12 mouse cellular contexts compared by ENCODE assay signal in the genomic region with DNA sequence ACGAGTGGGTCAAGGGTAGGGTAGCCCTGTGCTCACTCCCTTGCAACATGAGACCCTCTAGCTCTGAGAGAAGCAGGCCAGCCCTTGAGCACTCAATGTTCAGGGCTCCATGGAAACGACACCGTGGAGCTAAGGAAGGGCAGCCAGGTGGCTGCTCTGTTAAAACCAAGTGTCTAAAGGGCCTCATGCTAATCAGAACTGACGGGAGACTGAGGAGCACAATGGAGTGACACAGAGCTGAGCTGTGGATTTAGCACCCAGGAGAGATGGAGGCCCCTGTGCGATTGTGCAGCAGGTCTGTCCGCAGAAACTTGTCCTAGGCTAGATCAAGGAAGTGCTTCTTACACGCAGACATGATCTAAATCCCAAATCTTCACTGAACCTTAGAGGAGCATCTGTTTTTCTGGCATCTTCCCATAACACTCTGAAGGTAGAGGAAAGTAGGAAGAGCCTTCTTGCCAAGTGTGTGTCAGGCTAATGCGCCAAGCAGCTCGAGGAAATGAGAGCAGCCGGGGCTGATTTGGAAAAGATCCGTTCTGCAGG. TPM values are rescaled to one million over a fixed set of nuclear protein-coding genes. Genes with fewer than 3 reads are reported as not detected.
DNase-seq lines count a peak whose midpoint lies in the region; ATAC-seq and TF ChIP-seq lines count a peak whose summit lies in the region.
"Had no signal": no experiment of that assay in that cellular context is flagged by ENCODE, and none has a peak within 500 bp of the region (broad histone marks: within the 10 kb centered on the region; RNA-seq: fewer than 3 reads in every experiment).

No protein-coding gene starts in this region.

- no peaks in the 10 kb centered on the region for H3K9me3 ChIP-seq in forebrain, embryonic 14.5 days (replicated peaks; ENCODE audit: control insufficient read depth, low read length)
- no peaks in the 10 kb centered on the region for H3K9me3 ChIP-seq in forebrain, embryonic 12.5 days
- no peaks in the 10 kb centered on the region for H3K9me3 ChIP-seq in lung, embryonic 16.5 days (ENCODE audit: control insufficient read depth, low read length)
- H3K9me3 ChIP-seq: liver, embryonic 12.5 days had no signal

- DNase-seq in forebrain, embryonic 14.5 days (ENCODE audit: low spot score), result peak; percentile 61
- no peak for DNase-seq in lung, postnatal 14 days
- DNase-seq in embryo, embryonic 11 days, result peak; percentile 9
- peak; percentile 79 for DNase-seq in retina, postnatal 1 day
- DNase-seq in gastrocnemius, adult 2 months, result no peak
- DNase-seq in gastrocnemius, postnatal 36 days, result no peak
- DNase-seq: kidney, postnatal 14 days had no signal

- WGBS in forebrain, embryonic 14.5 days, result 54% methylated on average over 11 of the region's 11 CpGs
- 60% methylated on average over 11 of the region's 11 CpGs for WGBS in forebrain, embryonic 12.5 days
- WGBS in lung, embryonic 16.5 days, result 53% methylated on average over 11 of the region's 11 CpGs

- H3K9ac ChIP-seq in forebrain, embryonic 14.5 days (ENCODE audit: low read length), result no peak overlapping the region
- H3K9ac ChIP-seq in forebrain, embryonic 12.5 days, result no peak overlapping the region
- no peak overlapping the region for H3K9ac ChIP-seq in lung, embryonic 16.5 days (ENCODE audit: low read length)
- H3K9ac ChIP-seq: liver, embryonic 12.5 days had no signal

- no peak for TF ChIP-seq CTCF in gastrocnemius, adult 2 months (IDR thresholded peaks at IDR 0.05)

- H3K27me3 ChIP-seq in forebrain, embryonic 14.5 days (replicated peaks; ENCODE audit: control insufficient read depth, insufficient read depth, low read length), result no peaks in the 10 kb centered on the region
- H3K27me3 ChIP-seq in forebrain, embryonic 12.5 days, result no peaks in the 10 kb centered on the region
- H3K27me3 ChIP-seq in lung, embryonic 16.5 days (ENCODE audit: control insufficient read depth, insufficient read depth, low read depth, low read length), result no peaks in the 10 kb centered on the region
- H3K27me3 ChIP-seq: liver, embryonic 12.5 days had no signal

- H3K4me3 ChIP-seq in forebrain, embryonic 14.5 days (ENCODE audit: low read depth, low read length), result no peak overlapping the region
- no peak overlapping the region for H3K4me3 ChIP-seq in forebrain, embryonic 12.5 days (replicated peaks)
- H3K4me3 ChIP-seq in lung, embryonic 16.5 days (ENCODE audit: low read length), result no peak overlapping the region
- no peak overlapping the region for H3K4me3 ChIP-seq in gastrocnemius, adult 2 months
- H3K4me3 ChIP-seq: left cerebral cortex, adult 2 months; liver, embryonic 12.5 days had no signal

- peaks cover 26% of the 10 kb centered on the region; the same call in 1 of the 2 replicates for H3K36me3 ChIP-seq in forebrain, embryonic 14.5 days (ENCODE audit: control insufficient read depth, insufficient read depth, low read length)
- H3K36me3 ChIP-seq in forebrain, embryonic 12.5 days (replicated peaks), result peaks cover 5% of the 10 kb centered on the region
- no peaks in the 10 kb centered on the region for H3K36me3 ChIP-seq in lung, embryonic 16.5 days (ENCODE audit: control insufficient read depth, insufficient read depth, low read length)

- no peaks in the 10 kb centered on the region for H3K4me1 ChIP-seq in forebrain, embryonic 14.5 days (ENCODE audit: control insufficient read depth, insufficient read depth, low read length)
- H3K4me1 ChIP-seq in forebrain, embryonic 12.5 days, result peaks cover 6% of the 10 kb centered on the region; the same call in 1 of the 2 replicates
- H3K4me1 ChIP-seq in lung, embryonic 16.5 days (replicated peaks; ENCODE audit: control insufficient read depth, insufficient read depth, low read length), result peaks cover 3% of the 10 kb centered on the region; the same call in 1 of the 2 replicates
- H3K4me1 ChIP-seq: liver, embryonic 12.5 days had no signal

- H3K27ac ChIP-seq in forebrain, embryonic 14.5 days (ENCODE audit: low read depth, low read length), result no peak overlapping the region
- no peak overlapping the region for H3K27ac ChIP-seq in forebrain, embryonic 12.5 days
- H3K27ac ChIP-seq in lung, embryonic 16.5 days (ENCODE audit: low read length), result no peak overlapping the region
- no peak overlapping the region for H3K27ac ChIP-seq in gastrocnemius, adult 2 months
- H3K27ac ChIP-seq: left cerebral cortex, adult 2 months; liver, embryonic 12.5 days; stomach, postnatal 0 days had no signal

- ATAC-seq in forebrain, embryonic 14.5 days, result peak; percentile 32; the same call in 1 of the 2 replicates
- no peak for ATAC-seq in forebrain, embryonic 12.5 days (ENCODE audit: low FRiP score)
- ATAC-seq in lung, embryonic 16.5 days (ENCODE audit: low read depth), result 0 out of 2 replicates have a peak, but pooled peaks have one; percentile 40
- ATAC-seq: liver, embryonic 12.5 days had no signal

- intact Hi-C loops in gastrocnemius, adult 2 months (cut with DNase I), result no loop called here
- intact Hi-C loops in gastrocnemius, postnatal 36 days (cut with DNase I), result no loop called here

- H3K4me2 ChIP-seq in forebrain, embryonic 14.5 days (ENCODE audit: low read length), result no peak overlapping the region
- H3K4me2 ChIP-seq in forebrain, embryonic 12.5 days, result no peak overlapping the region
- H3K4me2 ChIP-seq in lung, embryonic 16.5 days (ENCODE audit: low read depth, low read length), result no peak overlapping the region
- H3K4me2 ChIP-seq: liver, embryonic 12.5 days had no signal

RNA-seq across cellular contexts. Expression of a gene that starts 41.6 kb away (rescaled TPM):
- 30.0 and 31.9 TPM in 2 replicates for polyA plus RNA-seq in forebrain, embryonic 14.5 days (2014; fragmentation: Nextera tagmentation; extraction: Ambion mirVana)
- 30.7 and 32.4 TPM in 2 replicates for polyA plus RNA-seq in forebrain, embryonic 12.5 days (2016; fragmentation: Nextera tagmentation; extraction: Ambion mirVana)
- 20.8 and 21.2 TPM in 2 replicates for polyA plus RNA-seq in lung, embryonic 16.5 days (2015; fragmentation: Nextera tagmentation; extraction: Ambion mirVana)
- 10 to 100 TPM; 10.4 to 11.2 TPM for total RNA-seq in gastrocnemius, adult 2 months (2021)
- total RNA-seq in gastrocnemius, postnatal 36 days (2021), result 10 to 100 TPM in 1 of 2 experiments, 1 to 10 TPM in 1; 7.6 to 10.4 TPM

Comparison
In these comparisons a context has a peak if more than half of its experiments do, and no peak if none do; other contexts are left out.
1. DNase-seq: peak in forebrain, embryonic 14.5 days (single experiment), embryo, embryonic 11 days (single experiment) and retina, postnatal 1 day (single experiment); none in lung, postnatal 14 days (single experiment), gastrocnemius, adult 2 months (single experiment) and gastrocnemius, postnatal 36 days (0 of 2).